Mouse (Mus musculus): ENCODE measurements at regions not wholly inside any gene's neighbourhood (a gene's known extent, or its start where the extent isn't known, plus 50 kb on each side); places are given as distances from the start of the nearest gene placed in this dataset.
A peak's percentile ranks its signal among the peaks of the same experiment; 100 is the strongest.

GRCm38 (mm10) chr5:97533733-97534132 is 76.9 kb upstream of the Gk2 start:
- DNase-seq (ENCODE audit: low spot score in 2 of 2) = peak in 1 of 2 experiments; percentile 29

DNA sequence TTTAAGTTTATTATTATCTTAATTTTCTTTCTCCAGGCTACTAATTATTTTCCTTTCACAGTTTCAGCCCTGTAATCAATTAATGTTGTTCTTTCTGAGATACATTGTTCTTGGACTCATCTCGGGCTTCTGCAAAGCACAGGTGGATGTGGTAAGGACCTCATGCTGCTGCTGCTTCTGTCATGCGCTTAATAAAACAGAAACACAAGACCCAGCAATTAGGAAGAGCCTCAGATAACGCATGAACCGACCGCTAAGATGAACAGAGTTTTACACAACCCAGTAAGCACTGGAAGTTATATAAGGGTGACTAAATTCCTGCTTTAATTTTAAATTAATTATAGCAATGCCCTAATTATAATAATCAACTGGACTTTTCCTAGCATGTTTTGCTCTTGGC is 70.7 kb upstream of the Gk2 start:
- no peak for DNase-seq (ENCODE audit: low spot score in 2 of 2)
